Mouse (Mus musculus) spleen, postnatal 14 days (tissue): ENCODE data around the gene Tmem245.

ENCODE experiments used
- DNase-seq, 2 experiments: peaks; one replicate each; pipeline ENCODE4 v3.0.0; 2021 to 2022; ENCODE audit warnings: low spot score in 2 of 2

Gene Tmem245

GRCm38 (mm10) chr4:56865003-56865511 lies 82.2 kb downstream of the Tmem245 start, which contains the start of gene Ctnnal1:
TSS of gene Ctnnal1 (minus strand) at chr4:56865188.
- peak; percentile 67 for DNase-seq

DNA sequence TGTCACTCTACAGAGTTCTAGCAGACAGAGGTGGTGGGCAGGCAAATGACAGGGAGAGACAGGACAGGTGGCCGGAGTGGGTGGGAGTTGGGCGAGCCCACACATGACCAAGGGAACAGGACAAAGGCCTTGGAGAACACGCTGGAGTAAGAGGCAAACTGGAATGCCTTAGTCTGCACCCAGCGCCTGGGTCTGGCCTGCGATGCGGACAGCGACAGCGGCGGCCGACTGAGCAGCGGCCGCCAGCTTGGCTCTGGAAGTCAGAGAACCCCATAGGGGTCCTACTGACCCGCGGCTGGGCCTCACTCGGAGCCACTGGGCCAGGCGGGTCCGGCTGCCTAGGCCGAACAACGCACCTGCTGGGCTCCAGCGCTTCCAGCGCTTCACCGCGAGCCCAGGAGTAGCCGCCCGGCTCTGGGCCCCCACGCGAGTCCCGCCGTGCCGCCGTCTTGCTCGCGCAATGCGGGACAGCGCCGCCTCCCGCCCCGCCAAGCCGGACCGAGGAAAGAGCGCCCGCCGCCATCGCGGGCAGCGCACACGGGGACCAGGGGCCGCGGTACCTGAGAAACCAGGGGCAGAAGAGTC lies 82.7 kb downstream of the Tmem245 start:
- peak in 1 of 2 experiments; percentile 10 for DNase-seq

DNA sequence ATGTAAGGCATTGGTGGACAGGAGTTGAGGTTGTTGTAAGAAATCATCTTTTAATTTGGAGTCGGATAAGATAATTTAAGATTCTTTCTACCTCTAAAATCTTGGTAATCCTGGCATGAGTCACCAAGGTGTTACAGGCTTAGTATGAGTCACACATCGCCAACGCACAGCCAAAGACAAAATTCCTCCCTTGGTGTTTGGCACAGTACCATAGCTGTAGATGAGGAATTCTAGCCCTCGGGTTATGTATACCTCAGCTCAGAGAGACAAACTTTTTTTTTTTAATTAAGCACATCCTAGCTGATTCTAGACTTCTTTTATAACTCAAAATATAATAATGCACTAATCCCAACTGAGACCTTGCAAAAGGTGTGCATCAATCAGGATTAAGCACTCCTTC lies 83.2 kb downstream of the Tmem245 start:
- no peak for DNase-seq

- DNase-seq: no peak
These were observed 85.7 kb downstream of the Tmem245 start for GRCm38 (mm10) chr4:56861551-56861950.

DNA sequence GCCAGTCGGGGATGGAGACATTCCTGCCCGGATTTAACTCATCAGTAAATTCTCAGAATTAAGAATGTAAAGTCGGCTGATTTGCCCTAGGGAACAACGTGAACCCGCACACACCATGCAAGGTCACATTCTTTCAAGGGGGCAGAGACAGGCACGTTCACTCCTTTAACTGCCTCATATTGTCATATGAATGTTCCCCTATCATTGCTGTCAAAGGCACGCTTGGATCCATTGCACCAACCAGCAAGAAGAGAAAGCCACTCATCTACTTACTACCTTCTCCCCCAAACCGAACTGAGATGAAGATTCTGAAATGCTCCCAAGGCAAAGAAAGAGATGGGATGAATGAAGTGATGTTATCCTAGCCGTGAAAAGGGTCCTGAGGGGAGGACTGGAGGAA lies 88.5 kb downstream of the Tmem245 start:
- DNase-seq: no peak

- no peak for DNase-seq
These were observed 90.8 kb downstream of the Tmem245 start for GRCm38 (mm10) chr4:56856371-56856949.

DNA sequence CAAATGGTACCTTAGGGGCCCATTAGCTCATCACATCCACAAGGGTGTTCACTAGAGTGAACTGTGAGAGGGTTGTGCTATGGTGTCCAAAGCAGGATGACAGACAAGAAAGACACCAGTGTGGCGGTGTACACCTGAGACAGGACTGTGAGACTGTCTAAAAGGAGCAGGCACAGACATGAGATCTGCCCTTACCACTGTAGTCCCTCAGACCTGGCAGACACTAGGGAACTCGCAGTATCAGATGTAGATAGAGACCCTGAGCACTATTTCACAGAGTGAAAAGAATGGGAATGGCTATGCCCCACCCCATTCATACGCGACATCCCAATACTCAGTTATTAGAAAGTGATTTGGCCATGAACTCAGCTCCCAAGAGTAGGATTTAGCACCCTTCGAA lies 91.3 kb downstream of the Tmem245 start:
- no peak for DNase-seq

DNA sequence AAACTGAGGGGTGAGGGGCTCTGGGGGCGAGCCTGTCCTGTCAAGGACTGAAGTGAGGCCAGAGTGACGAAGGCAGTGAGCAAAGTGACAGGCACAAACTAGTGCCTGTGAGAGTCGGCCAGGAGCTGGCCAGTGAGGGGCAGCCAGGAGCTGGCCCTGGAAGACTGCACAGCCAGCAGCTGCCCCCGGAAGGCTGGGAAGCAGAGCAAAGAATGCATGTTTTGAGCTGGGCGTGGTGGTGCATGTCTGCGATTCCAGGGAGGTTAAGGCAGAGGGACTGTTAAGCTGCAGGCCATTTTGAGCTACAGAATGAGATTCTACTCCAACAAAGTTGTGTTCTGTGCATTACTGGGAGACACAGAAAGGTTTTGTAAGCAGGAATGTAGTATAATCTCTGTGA lies 96.5 kb downstream of the Tmem245 start:
- DNase-seq: no peak

GRCm38 (mm10) chr4:56848044-56848443 lies 99.2 kb downstream of the Tmem245 start:
- DNase-seq: no peak

DNA sequence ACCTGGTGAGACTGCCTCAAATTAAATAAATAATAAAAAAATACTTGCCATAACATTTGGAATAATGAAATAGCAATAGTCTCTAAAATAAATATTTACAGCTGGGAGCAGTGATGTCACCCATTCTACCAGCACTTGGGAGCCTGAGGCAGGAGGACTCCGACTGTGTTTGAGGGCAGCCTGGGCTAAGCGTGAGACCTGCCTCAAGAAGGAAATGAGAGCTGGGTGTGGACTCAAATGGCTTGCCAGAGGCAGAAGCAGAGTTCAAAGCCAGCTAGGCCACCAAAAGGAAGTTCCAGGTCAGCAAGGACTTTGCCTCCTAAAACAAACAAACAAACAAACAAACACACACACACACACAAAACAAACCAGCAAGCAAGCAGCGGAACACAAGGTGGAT lies 99.8 kb downstream of the Tmem245 start:
- DNase-seq: no peak

- no peak for DNase-seq
These were observed 101.2 kb downstream of the Tmem245 start for GRCm38 (mm10) chr4:56845896-56846533.

DNA sequence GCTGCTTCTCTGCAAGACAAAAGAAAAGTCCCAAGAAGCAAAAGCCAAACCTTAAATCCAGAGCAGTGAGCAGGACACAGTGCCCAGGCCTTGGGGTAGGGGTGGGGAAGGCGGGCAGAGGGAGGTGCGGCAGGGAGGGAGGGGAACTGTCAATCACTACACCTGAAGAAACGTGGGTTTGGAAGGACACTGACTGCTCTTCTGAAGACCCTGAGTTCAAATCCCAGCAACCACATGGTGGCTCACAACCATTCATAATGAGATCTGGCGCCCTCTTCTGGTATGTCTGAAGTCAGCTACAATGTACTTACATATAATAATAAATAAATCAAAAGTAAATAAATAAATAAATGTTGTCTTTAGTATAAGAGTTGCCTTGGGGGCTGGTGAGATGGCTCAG lies 102.3 kb downstream of the Tmem245 start:
- no peak for DNase-seq

DNA sequence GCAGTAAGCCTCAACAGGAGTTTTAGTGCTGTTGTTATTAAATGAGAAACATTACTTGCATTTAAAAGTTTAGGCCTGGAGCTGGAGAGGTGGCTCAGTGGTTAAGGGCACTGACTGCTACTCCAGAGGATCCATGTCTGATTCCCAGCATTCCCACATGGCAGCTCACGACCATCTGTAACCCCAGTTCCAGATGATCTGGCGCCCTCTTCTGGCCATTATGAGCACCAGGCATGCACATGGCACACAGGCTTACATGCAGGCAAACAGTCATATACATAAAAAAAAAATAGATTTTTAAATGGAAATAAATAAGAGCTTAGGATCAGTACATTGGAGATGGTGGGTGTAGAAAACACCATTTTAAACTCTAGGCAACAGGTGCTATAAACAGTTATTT lies 103.3 kb downstream of the Tmem245 start:
- no peak for DNase-seq

GRCm38 (mm10) chr4:56842501-56842900 lies 104.7 kb downstream of the Tmem245 start:
- no peak for DNase-seq

GRCm38 (mm10) chr4:56840297-56840696 lies 106.9 kb downstream of the Tmem245 start:
- DNase-seq: no peak

GRCm38 (mm10) chr4:56837661-56838060 lies 109.6 kb downstream of the Tmem245 start:
- no peak for DNase-seq

DNA sequence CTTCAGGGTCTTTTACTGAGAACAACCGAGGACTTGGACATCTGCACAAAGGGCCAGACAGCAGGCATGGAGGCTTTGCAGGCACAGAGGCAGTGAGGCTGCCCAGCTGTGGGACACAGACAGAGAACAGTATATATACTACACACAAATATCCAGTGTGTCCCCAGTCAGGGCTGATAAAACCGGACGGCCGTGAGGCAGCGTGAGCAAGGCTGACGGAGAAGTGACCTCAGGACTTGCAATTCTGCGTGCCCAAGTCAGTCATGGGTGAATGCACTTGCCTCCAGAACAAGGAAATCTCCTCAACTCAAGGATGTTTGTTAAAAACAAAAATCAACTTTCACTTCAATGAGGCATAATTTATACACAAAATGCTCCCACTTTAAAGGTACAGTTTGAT lies 115.2 kb downstream of the Tmem245 start:
- DNase-seq: no peak

DNA sequence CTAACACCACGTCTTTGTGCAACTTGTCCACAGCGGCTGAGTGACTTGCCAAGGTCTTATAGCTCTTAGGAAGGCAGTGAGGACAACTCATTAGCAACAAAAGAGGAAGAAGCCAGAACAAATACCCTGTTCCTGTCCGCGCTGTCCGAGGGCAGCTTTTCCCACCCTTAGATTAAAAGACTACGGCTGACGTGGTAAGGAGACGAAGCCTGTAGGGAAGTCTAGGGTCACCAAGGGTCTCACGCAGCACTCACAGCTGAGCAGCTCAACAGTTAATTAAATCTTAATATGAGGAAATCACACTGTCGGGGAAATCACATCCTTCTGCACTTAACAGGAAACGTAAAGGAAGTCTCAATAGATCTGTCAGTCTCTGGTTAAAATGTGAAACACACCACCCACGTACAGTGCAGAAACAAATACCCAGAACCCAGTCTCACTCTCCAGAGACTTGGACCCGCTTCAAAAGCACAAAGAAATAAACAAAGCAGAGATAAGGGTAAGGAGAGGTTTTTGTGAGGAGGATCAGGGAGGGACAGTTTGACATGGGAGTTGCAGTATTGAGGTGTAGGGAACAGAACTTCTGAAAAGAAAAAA lies 116.1 kb downstream of the Tmem245 start:
- DNase-seq: no peak

DNA sequence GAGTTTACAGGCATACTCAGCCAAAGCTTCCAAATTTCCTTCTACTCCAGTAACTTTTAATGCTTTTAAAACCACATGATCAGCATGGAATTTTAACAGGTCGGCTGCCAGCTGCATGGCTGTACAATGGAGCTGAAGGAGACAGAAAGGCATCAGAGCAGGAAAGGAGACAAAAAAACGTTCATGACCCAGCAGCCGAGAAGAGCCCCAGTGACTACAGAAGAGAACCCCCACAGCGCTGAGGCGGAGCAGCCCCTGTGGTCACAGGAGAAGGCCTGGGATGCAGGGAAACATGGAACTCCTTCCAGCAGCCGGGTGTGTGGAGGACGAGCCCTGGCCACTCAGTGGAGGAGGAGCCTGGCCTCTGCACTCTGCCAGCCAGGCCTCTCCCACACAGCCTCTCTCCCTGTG lies 117.7 kb downstream of the Tmem245 start:
- no peak for DNase-seq

- DNase-seq: no peak
These were observed 118.3 kb downstream of the Tmem245 start for GRCm38 (mm10) chr4:56828932-56829331.

- no peak for DNase-seq
These were observed 123.0 kb downstream of the Tmem245 start for GRCm38 (mm10) chr4:56824231-56824630.

DNA sequence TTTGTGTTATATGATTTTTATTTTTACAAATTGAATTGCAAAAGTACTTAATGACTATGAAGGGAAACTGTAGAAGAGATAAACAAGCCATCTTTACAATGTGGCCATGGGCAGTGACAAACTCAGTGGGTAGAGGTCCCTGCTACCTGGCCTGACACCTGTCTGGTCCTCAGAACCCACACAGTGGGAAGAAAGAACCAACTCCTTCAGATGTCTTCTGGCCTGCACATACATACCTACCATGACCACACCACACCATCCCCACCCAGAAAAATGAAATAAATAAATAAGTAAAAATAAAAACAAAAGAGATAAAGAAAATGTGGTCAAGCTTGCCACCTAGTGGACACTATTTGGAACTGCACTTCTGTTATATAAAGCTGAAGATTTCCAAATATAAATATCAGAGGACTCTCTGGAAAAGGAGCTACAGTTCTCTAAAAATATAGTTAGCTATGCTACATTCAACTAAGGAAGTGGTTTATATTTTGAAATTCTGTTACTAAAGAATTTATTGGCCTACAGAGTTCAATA lies 127.2 kb downstream of the Tmem245 start:
- no peak for DNase-seq
